Mouse (Mus musculus) MEL (cell line): ENCODE data around the gene Tmprss6. TPM values are rescaled to one million over a fixed set of nuclear protein-coding genes. Genes with fewer than 3 reads are reported as not detected.

ENCODE experiments used
- DNase-seq: peaks from one replicate; pipeline ENCODE4 v3.0.0; 2011; ENCODE audit warnings: low read depth, low spot score
- H3K27ac ChIP-seq: 2 replicates; pipeline ENCODE4 v1.5.1; 2012; ENCODE audit warnings: low read depth, mild to moderate bottlenecking, control low read depth, low read length, moderate library complexity; ENCODE audit not compliant: control insufficient read depth
- H3K27me3 ChIP-seq, 2 experiments: fragments of 150-350 bp in 1 of 2; sonication (generic) in 1 of 2; 2 replicates each; pipeline ENCODE4 v1.6.1; 2012; ENCODE audit warnings: low read length in 2 of 2, mild to moderate bottlenecking in 2 of 2, improper control_type of control experiment in 1 of 2, moderate library complexity in 1 of 2; ENCODE audit not compliant: insufficient read depth in 2 of 2, control insufficient read depth in 1 of 2
- H3K36me3 ChIP-seq, 2 experiments: 2 replicates each; pipeline ENCODE4 v1.6.1; 2012 to 2014; ENCODE audit warnings: low read length in 2 of 2, improper control_type of control experiment in 1 of 2, inconsistent platforms in 1 of 2, mild to moderate bottlenecking in 1 of 2; ENCODE audit not compliant: insufficient read depth in 2 of 2, control insufficient read depth in 1 of 2
- H3K4me1 ChIP-seq, 2 experiments: fragments of 150-350 bp in 1 of 2; sonication (generic) in 1 of 2; 2 replicates each; pipeline ENCODE4 v1.6.1; 2012; ENCODE audit warnings: low read length in 2 of 2, improper control_type of control experiment in 1 of 2, mild to moderate bottlenecking in 1 of 2; ENCODE audit not compliant: insufficient read depth in 2 of 2, control insufficient read depth in 1 of 2
- H3K4me3 ChIP-seq, 2 experiments: fragments of 150-350 bp in 1 of 2; sonication (generic) in 1 of 2; 2 replicates each; pipeline ENCODE4 v1.5.1; 2012; ENCODE audit warnings: low read depth in 2 of 2, low read length in 2 of 2, mild to moderate bottlenecking in 2 of 2, moderate library complexity in 2 of 2, control low read depth in 1 of 2, improper control_type of control experiment in 1 of 2; ENCODE audit not compliant: control insufficient read depth in 1 of 2, insufficient read depth in 1 of 2
- H3K79me2 ChIP-seq: 2 replicates; pipeline ENCODE4 v1.6.1; 2012; ENCODE audit warnings: mild to moderate bottlenecking, low read length, moderate library complexity; ENCODE audit not compliant: control insufficient read depth, poor library complexity, insufficient read depth
- H3K9ac ChIP-seq: 2 replicates; pipeline ENCODE4 v1.6.1; 2012; ENCODE audit warnings: low read depth, mild to moderate bottlenecking, control low read depth, low read length, moderate library complexity; ENCODE audit not compliant: control insufficient read depth, poor library complexity, severe bottlenecking
- H3K9me3 ChIP-seq: fragments of 150-350 bp; sonication (generic); replicated peaks from 2 replicates; pipeline ENCODE4 v1.6.1; 2012; ENCODE audit warnings: mild to moderate bottlenecking, low read length, improper control_type of control experiment, moderate library complexity; ENCODE audit not compliant: insufficient read depth
- CHD1 ChIP-seq: IDR thresholded peaks from 2 replicates; pipeline ENCODE4 v1.6.1; 2012; ENCODE audit warnings: low read depth, mild to moderate bottlenecking, inconsistent platforms, low read length, improper control_type of control experiment
- CHD2 ChIP-seq: IDR thresholded peaks from 2 replicates; pipeline ENCODE4 v1.6.1; 2011; ENCODE audit warnings: low read length, improper control_type of control experiment
- CTCF ChIP-seq, 3 experiments: IDR thresholded peaks in 2 of 3; conservative IDR thresholded peaks in 1 of 3; 2 replicates each; pipeline ENCODE4 v1.5.1; 2011 to 2012; ENCODE audit warnings: low read length in 3 of 3, low read depth in 2 of 3, mild to moderate bottlenecking in 2 of 3, improper control_type of control experiment in 1 of 3, inconsistent platforms in 1 of 3, mixed read lengths in 1 of 3, moderate library complexity in 1 of 3; ENCODE audit not compliant: control insufficient read depth in 1 of 3, insufficient read depth in 1 of 3, poor library complexity in 1 of 3, severe bottlenecking in 1 of 3
- E2F4 ChIP-seq: IDR thresholded peaks from 2 replicates; pipeline ENCODE4 v1.6.1; 2011; ENCODE audit warnings: low read depth, low read length, improper control_type of control experiment, borderline replicate concordance
- ETS1 ChIP-seq: IDR thresholded peaks from 2 replicates; pipeline ENCODE4 v1.6.1; 2012; ENCODE audit warnings: low read depth, mild to moderate bottlenecking, inconsistent platforms, low read length, improper control_type of control experiment, moderate library complexity
- GABPA ChIP-seq: IDR thresholded peaks from 2 replicates; pipeline ENCODE4 v1.6.1; 2012; ENCODE audit warnings: low read depth, mild to moderate bottlenecking, inconsistent platforms, low read length, improper control_type of control experiment, moderate library complexity
- GATA1 ChIP-seq: IDR thresholded peaks from 2 replicates; pipeline ENCODE4 v1.6.1; 2011; ENCODE audit warnings: low read depth, low read length, improper control_type of control experiment
- KAT2A ChIP-seq: conservative IDR thresholded peaks from 2 replicates; pipeline ENCODE4 v1.6.1; 2012; ENCODE audit warnings: low read depth, low read length, improper control_type of control experiment, inconsistent platforms
- MAZ ChIP-seq: IDR thresholded peaks from 2 replicates; pipeline ENCODE4 v1.6.1; 2012; ENCODE audit warnings: low read depth, mild to moderate bottlenecking, inconsistent platforms, low read length, improper control_type of control experiment
- MXI1 ChIP-seq: IDR thresholded peaks from 2 replicates; pipeline ENCODE4 v1.6.1; 2011; ENCODE audit warnings: mild to moderate bottlenecking, low read depth, low read length, improper control_type of control experiment
- MYB ChIP-seq: IDR thresholded peaks from 2 replicates; pipeline ENCODE4 v1.6.1; 2011; ENCODE audit warnings: mild to moderate bottlenecking, low read depth, low read length, improper control_type of control experiment
- MYC ChIP-seq: IDR thresholded peaks from 2 replicates; pipeline ENCODE4 v1.6.1; 2011; ENCODE audit warnings: low read depth, mild to moderate bottlenecking, low read length, improper control_type of control experiment, moderate library complexity
- NELFE ChIP-seq: IDR thresholded peaks from 2 replicates; pipeline ENCODE4 v1.6.1; 2011; ENCODE audit warnings: low read depth, low read length, improper control_type of control experiment
- POLR2A ChIP-seq, 2 experiments: IDR thresholded peaks; 2 replicates each; pipeline ENCODE4 v1.6.1; 2011 to 2012; ENCODE audit warnings: low read length in 2 of 2, mild to moderate bottlenecking in 2 of 2, control low read depth in 1 of 2, improper control_type of control experiment in 1 of 2, low read depth in 1 of 2, moderate library complexity in 1 of 2; ENCODE audit not compliant: control insufficient read depth in 1 of 2, insufficient read depth in 1 of 2, poor library complexity in 1 of 2
- RAD21 ChIP-seq: IDR thresholded peaks from 2 replicates; pipeline ENCODE4 v1.6.1; 2011; ENCODE audit warnings: mild to moderate bottlenecking, low read depth, low read length, improper control_type of control experiment
- RCOR1 ChIP-seq: IDR thresholded peaks from 2 replicates; pipeline ENCODE4 v1.6.1; 2012; ENCODE audit warnings: low read depth, mild to moderate bottlenecking, inconsistent platforms, low read length, improper control_type of control experiment
- SIN3A ChIP-seq: IDR thresholded peaks from 2 replicates; pipeline ENCODE4 v1.6.1; 2012; ENCODE audit warnings: low read length, improper control_type of control experiment, inconsistent platforms
- TCF12 ChIP-seq: IDR thresholded peaks from 2 replicates; pipeline ENCODE4 v1.6.1; 2014; ENCODE audit warnings: low read depth, mild to moderate bottlenecking, inconsistent platforms, low read length, improper control_type of control experiment, moderate library complexity
- UBTF ChIP-seq: IDR thresholded peaks from 2 replicates; pipeline ENCODE4 v1.6.1; 2012; ENCODE audit warnings: low read depth, mild to moderate bottlenecking, inconsistent platforms, low read length, improper control_type of control experiment, moderate library complexity, borderline replicate concordance; ENCODE audit not compliant: insufficient read depth
- USF2 ChIP-seq, 2 experiments: IDR thresholded peaks; 2 replicates each; pipeline ENCODE4 v1.6.1; 2011 to 2012; ENCODE audit warnings: improper control_type of control experiment in 2 of 2, low read length in 2 of 2, borderline replicate concordance in 1 of 2, inconsistent platforms in 1 of 2, low read depth in 1 of 2, mild to moderate bottlenecking in 1 of 2; ENCODE audit not compliant: insufficient read depth in 1 of 2
- ZC3H11A ChIP-seq: IDR thresholded peaks from 2 replicates; pipeline ENCODE4 v1.6.1; 2012; ENCODE audit warnings: low read depth, mild to moderate bottlenecking, inconsistent platforms, low read length, improper control_type of control experiment
- ZKSCAN1 ChIP-seq: IDR thresholded peaks from 2 replicates; pipeline ENCODE4 v1.6.1; 2012; ENCODE audit warnings: low read depth, mild to moderate bottlenecking, inconsistent platforms, low read length, improper control_type of control experiment, moderate library complexity
- ZMIZ1 ChIP-seq: IDR thresholded peaks from 2 replicates; pipeline ENCODE4 v1.6.1; 2012; ENCODE audit warnings: low read depth, mild to moderate bottlenecking, inconsistent platforms, low read length, improper control_type of control experiment, moderate library complexity
- ZNF384 ChIP-seq: IDR thresholded peaks from 2 replicates; pipeline ENCODE4 v1.6.1; 2012; ENCODE audit warnings: low read depth, mild to moderate bottlenecking, inconsistent platforms, low read length, improper control_type of control experiment
- polyA plus RNA-seq, 2 experiments: library from polyadenylated mRNA; stranded (reverse) in 1 of 2; unstranded in 1 of 2; fragments of >175 nt in 1 of 2; fragments of >200 nt in 1 of 2; gene quantifications; 2 replicates each; pipeline versions ENCODE4 v1.2.1 to v1.2.4; 2012; ENCODE audit warnings: low replicate concordance in 2 of 2, low read depth in 1 of 2; ENCODE audit not compliant: insufficient read length in 2 of 2, insufficient read depth in 1 of 2, missing spikeins in 1 of 2
- total RNA-seq: library from RNA; depleted of rRNA; stranded (reverse); fragments of 300-350 nt; gene quantifications from 2 replicates; pipeline ENCODE4 v1.2.3, GENCODE M21; 2012

The Tmprss6 gene
- total and polyA plus RNA-seq, 3 experiments: 0.11 to 0.12 TPM; not detected in 1

DNA sequence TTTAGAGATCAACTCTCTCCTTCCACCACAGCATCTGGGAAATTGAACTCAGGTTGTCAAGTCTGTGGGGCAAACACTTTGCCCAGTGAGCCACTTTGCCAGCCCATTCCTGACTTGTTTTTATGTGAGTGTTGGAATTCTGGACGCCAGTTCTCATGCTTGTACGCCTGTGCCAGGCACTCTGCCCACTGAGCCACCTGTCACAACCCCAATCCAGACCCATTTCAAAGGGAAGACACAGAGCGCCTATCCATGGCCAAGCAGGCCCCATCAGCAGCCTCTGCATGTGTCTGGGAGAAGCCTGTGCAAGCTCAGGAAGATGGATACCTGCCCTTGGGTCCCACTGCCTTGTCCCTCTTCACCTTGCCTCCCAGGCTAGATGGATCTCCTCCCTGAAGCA lies 22.9 kb upstream of the Tmprss6 start:
- Histone ChIP-seq H3K27me3 (peaks cover 13 to 14% of the 10 kb centered on the region in 2 experiments), H3K79me2 (no peaks in the 10 kb centered on the region), H3K9ac (no peak overlapping the region), H3K27ac (no peak overlapping the region), H3K4me3 (no peak overlapping the region), H3K36me3 (no peaks in the 10 kb centered on the region), H3K4me1 (no peaks in the 10 kb centered on the region), H3K9me3 (no peaks in the 10 kb centered on the region)
- TF ChIP-seq MYC: no peak
- TF ChIP-seq NELFE: no peak
- TF ChIP-seq ETS1: no peak
- no peak for TF ChIP-seq RAD21
- TF ChIP-seq ZC3H11A: no peak
- no peak for DNase-seq

DNA sequence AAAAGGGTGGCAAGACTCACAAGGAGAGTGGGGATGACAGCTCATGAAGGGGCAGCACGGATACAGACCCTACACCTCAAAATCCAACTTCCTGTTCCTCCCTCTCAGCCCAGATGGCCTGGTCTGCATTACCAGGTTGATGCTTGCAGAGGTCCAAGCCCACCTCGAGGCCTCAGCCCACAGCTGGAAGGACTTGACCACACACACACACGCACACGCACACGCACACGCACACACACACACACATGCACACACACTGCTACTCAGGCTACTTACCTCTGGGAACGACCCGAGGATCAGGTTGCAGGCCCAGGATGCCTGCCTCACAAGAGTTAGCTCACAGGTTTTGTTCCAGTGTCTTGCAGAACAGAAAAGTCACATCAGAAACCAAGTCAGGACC lies 21.5 kb upstream of the Tmprss6 start:
- H3K36me3 ChIP-seq: no peaks in the 10 kb centered on the region
- no peaks in the 10 kb centered on the region for H3K79me2 ChIP-seq
- no peak overlapping the region for H3K9ac ChIP-seq
- H3K27me3 ChIP-seq: peaks cover 16 to 19% of the 10 kb centered on the region in 2 experiments
- H3K4me1 ChIP-seq: no peaks in the 10 kb centered on the region
- DNase-seq: no peak
- TF ChIP-seq RCOR1: no peak
- TF ChIP-seq UBTF: no peak
- no peak for TF ChIP-seq ZKSCAN1
- no peak for TF ChIP-seq CHD2
- no peak overlapping the region for H3K4me3 ChIP-seq
- H3K9me3 ChIP-seq: no peaks in the 10 kb centered on the region
- H3K27ac ChIP-seq: no peak overlapping the region

DNA sequence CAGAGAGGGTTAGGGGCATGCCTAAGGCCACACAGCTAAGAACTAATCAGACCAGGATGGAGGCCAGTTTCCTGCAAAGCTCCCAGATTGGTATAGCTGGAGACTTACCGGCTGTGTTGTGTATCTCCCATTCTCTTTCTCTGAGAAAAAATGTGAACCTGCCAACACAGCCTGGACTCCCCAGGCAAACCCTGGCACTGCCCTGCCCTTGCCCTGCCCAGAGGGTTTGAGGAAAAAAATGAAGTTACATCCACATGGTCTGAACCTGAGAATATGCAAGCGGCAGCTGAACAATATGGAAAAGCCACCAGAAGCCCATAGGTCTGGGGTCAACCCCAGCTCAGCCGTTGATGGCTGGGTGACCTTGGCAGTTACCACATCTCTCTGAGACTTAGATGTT lies 20.8 kb upstream of the Tmprss6 start:
- Histone ChIP-seq H3K79me2 (no peaks in the 10 kb centered on the region), H3K9ac (no peak overlapping the region), H3K9me3 (no peaks in the 10 kb centered on the region), H3K4me3 (no peak overlapping the region), H3K27me3 (peaks cover 17 to 19% of the 10 kb centered on the region in 2 experiments), H3K27ac (no peak overlapping the region), H3K4me1 (no peaks in the 10 kb centered on the region), H3K36me3 (no peaks in the 10 kb centered on the region)
- TF ChIP-seq MAZ (no peak), USF2 (IDR thresholded peaks at IDR 0.05; ENCODE audit: borderline replicate concordance in 1 of 2, insufficient read depth in 1 of 2, low read depth in 1 of 2, low read length in 2 of 2) (no peak), MYB (no peak), TCF12 (no peak), E2F4 (no peak), MXI1 (no peak), ZNF384 (no peak), CTCF (IDR thresholded peaks at IDR 0.05 in 2 of 3, conservative IDR thresholded peaks at IDR 0.05 in 1 of 3; ENCODE audit: control insufficient read depth in 1 of 3, insufficient read depth in 1 of 3, low read depth in 2 of 3, low read length in 3 of 3, poor library complexity in 1 of 3, severe bottlenecking in 1 of 3) (no peak), GABPA (no peak), CHD1 (no peak), GATA1 (no peak), SIN3A (no peak), ZMIZ1 (no peak), KAT2A (no peak), POLR2A (IDR thresholded peaks at IDR 0.05; ENCODE audit: control insufficient read depth in 1 of 2, insufficient read depth in 1 of 2, low read depth in 1 of 2, low read length in 2 of 2, poor library complexity in 1 of 2) (no peak)
- no peak for DNase-seq
